Mouse (Mus musculus): ENCODE measurements around the gene Harbi1. TPM values are rescaled to one million over a fixed set of nuclear protein-coding genes. Genes with fewer than 3 reads are reported as not detected.

Harbi1 gene
- total RNA-seq (2022), result 10 to 100 TPM; 11.0 to 12.7 (median 11.8) TPM

DNA sequence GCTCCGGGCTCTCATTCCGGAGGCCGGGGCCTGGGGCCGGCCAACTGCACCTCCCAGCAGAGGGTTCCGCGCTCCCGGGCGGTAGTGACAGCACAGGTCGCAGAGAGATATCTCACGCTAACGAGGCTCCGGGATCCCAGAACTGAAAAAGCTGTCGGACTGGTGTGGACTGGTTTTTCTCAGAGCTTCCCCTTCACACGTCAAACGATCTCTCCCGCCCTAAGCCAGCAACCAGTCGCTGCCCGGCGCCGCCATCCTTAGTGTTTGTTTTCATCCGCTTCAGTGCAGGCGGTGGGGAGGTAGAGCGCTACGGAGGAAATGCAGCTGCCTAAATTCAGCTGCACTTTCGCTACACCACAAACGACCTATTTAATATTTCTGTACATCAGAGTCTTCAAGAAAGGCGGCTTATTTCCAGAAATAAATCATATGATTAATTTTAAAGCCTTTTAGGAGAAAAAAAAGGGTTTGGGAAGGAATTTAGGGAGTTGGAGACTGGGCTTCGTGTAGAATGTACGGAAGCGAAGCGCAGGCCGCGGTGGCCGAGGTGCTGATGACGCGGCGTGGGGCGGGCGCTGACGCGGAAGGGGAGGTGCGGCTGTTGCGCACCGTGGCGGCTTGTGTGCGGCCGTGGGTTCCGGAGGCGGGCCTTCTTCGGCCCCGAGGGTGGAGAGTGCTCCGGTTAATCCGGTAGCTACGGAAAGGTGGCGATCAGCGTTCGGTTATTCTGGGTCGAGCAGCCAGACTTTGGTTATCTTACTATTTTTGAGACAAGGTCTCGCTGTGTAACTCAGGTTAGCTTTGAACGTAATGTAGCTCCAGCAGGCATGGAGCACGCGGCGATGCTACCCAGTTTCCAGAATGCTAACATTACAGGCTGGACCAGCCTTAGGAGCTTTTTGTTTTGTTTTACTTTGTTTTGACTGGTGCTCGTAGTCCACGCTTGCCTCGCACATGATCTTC is at the start of gene Harbi1, which contains the start of gene Atg13:
Gene Harbi1 (plus strand): TSS at position 581 of the 963 bp plus-strand sequence.
Gene Atg13 (minus strand): TSS at position 305 of the 963 bp plus-strand sequence.
- DNase-seq, result peak; percentile 89

DNA sequence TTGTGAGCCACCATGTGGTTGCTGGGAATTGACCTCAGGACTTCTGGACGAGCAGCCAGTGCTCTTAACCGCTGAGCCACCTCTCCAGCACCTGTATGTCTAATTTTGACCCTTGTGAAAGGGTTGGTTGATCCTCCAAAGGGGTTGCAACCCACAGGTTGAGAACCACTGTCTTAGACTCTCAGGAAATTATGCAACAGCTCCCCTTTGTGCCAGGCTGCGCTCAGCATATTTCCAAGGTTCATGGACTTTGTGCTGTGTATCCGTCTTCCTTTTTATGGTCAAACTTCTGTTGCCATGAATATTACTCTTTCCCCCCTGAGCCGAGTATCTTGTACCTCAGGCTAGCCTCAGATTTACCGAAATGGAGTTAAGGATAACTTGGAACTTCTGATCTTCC is 49.7 kb upstream of the Harbi1 start:
- DNase-seq, result no peak

DNA sequence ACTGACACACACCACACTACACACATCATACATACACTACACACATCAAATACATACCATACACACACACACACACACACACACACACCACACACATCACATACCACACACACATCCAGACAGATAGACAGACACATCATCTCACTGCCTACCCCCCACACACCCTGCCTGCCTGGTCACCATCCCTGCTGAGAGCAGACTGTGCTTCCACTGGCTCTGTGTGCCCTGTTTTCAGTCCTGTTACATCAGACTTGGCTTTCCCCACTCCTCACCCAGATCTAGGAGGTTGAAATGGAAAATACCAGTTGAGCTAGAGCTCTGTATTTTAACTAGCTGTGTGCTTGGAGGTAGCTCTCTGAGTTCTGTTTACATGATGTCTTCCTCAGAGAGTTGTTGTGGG is 45.9 kb upstream of the Harbi1 start:
- DNase-seq, result no peak

DNA sequence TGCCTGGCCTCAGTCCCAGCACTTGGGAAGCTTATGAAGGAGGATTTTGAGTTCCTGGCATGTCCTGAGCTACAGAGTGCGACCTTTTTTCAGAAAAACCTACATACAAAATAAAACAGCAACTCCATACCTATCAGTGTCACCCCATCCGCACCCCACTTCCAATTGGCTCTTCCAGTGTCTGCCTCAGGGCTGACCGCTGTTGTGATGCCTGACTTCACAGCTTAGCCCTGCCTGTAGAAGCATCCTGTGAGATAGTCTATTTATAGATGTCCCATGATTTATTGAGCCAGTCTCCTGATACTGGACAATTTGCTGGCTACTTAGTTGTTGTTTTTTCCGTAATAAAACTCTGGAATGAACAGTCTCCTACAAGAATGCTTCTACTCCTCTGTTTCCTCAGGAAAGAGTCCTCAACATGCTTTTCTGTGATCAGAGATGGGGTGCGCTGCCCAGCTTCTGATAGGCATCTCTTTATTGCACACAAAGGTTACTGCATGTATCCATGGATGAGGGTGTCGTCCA is 44.2 kb upstream of the Harbi1 start:
- DNase-seq, result no peak

DNA sequence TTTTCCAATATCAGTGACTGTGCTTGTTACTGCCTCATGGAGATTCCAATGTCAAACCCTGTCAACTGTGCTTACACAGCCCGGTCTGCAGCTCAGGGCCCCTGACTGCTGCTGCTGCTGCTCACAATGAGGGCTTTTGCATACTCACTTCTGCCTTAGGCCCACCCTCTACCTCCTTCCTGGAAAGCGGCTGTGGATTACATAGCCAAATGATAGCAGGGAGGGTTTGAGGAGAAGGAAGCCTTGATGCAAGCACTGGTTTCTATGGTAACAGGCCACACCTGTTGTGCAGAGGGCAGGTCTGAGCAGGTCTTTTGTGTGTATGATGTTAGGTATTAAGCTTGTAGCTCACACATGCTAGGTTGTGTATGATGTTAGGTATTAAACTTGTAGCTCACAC is 42.9 kb upstream of the Harbi1 start:
- DNase-seq, result no peak

DNA sequence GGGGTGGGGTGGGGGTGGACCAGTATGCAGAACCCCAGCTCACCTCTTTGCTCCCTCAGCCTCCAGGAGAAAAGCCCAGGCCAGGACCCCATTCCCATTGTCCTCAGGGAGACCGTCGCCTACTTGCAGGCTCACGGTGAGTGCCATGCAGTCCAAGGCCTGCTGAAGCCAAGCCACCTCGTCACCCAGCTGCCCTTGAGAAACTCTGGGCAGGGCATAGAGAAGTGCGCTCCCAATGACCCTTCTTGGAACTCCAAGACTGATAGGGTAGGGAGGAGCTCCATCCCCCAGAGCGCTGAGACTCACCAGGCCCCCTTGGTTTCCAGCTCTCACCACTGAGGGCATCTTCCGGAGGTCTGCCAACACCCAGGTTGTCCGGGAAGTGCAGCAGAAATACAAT is 41.3 kb upstream of the Harbi1 start:
- DNase-seq, result peak; percentile 39

DNA sequence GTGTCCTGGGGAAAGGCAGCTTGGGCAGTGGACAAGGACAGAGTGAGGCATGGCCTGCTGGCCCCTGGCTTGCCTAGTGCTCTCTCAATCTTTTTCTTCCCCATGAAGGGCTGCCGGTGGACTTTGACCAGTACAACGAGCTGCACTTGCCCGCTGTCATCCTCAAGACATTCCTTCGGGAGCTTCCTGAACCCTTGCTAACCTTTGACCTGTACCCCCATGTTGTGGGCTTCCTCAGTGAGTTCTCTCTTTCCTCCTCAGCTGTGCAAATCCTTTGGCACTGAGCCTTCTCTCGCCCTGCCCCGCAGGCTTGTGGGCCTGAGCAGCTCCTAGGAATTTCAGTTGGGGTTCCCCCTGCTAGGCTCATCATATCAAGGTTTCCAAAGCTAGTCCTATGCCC is 40.6 kb upstream of the Harbi1 start:
- DNase-seq, result no peak

DNA sequence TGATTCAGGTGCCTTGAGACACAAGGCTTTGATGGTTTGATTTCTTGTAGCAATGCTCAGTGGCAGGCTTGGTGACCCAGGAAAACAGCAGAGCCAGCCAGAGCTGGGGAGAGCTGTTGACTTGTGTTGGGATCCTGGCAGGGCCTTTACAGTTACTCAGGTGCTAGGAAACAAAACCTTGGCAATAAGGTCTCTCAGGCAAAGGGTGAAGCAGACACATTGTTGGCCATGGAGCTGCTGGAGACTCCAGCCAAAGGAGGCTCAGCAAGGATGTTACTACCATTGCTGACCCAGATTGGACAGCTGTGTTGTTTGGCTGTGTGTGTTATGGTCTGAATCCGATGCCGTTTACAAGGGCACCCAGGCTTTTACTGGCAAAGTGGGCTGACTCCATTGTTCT is 37.1 kb upstream of the Harbi1 start:
- DNase-seq, result no peak

DNA sequence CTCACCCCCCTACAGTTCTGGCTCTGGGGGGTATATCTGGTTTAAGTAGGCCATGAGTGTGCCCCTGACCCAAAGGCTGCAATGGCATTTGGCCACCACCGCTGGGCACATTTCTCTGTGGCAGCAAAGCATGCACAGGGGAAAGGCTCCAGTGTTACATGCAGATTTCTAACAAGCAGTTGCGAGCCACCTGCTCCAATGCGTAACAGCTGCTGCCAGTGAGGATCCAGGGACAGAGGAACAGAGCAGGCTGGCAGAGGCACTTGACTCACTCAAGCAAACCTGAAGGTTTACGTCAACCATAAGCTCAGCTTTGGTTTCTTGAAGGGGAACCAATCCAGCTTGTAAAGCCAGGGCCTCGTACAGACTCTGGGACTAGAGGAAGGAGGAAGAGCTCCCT is 35.8 kb upstream of the Harbi1 start:
- no peak for DNase-seq

DNA sequence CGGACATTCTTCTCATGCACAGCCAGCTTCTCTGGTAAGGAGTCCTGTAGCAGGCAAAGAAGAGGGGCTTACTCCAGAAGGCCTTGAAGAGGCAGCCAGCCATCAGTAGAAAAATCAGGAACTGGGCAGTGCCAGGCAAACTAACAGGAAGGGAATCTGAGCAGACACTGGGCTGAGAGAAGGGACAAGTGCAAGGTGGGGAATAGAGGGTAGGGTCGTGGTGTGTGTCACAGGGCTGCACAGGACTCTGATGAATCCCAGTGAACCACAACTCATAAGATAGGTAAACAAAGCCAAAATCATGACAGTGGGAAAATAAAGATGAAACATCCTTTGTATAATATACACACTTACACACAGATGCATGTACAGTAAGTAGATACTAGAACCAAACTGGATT is 34.2 kb upstream of the Harbi1 start:
- DNase-seq, result no peak

DNA sequence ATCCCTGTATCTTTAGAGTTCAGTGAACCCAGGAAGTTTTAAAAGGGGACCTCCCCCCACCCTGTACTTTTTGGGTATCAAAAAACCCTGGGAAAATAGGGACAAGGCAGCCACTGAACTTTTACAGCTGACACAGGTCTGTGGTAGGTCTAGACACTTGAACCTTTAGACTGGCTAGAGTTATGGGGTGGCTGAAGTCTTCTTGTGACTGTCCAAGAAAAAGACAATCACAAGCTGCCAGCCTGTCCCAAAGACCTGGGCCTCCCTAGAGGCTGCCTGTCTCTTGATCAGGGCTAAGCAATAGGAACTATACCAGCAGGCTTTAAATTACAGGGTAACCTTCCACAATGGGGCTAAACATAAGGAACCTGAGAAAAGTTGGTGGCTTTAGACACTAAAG is 33.7 kb upstream of the Harbi1 start:
- no peak for DNase-seq

DNA sequence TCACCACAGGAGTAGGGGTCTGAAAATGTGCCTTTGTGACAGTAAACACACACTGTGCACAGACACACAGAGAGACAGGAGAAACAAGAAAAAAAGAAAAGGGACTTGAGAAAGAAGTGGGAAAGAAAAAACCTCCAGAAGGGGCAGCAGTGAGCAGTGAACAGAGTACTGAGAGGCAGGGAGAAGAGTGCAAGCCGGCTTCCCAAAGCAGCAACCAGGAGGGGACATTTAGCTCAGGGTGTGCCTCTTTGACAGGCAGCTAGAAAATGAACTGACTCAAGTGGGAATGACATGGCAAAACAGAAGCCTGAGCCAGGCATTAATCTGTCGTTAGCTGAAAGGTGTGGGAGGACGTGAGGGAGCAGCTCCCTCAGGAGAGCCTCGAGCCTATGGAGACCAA is 27.8 kb upstream of the Harbi1 start:
- no peak for DNase-seq

DNA sequence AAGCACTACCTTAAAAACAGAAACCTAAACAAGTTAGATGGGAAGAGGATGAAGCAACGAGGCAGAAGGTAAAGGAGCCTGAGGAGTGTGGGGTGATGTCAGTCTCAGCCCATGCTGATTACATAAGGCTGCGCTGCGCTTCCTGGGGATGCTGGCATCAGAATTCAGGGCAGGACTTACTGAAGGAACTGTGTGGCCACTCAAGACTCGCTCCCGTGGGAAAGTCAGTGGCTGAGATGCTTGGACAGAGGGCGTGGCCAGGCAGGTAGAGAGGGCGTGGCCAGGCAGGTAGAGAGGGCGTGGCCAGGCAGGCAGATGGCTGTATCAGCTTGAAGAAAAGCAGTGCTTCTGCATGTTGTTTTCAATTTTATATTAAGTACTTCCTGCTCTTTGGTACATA is 26.7 kb upstream of the Harbi1 start:
- no peak for DNase-seq

DNA sequence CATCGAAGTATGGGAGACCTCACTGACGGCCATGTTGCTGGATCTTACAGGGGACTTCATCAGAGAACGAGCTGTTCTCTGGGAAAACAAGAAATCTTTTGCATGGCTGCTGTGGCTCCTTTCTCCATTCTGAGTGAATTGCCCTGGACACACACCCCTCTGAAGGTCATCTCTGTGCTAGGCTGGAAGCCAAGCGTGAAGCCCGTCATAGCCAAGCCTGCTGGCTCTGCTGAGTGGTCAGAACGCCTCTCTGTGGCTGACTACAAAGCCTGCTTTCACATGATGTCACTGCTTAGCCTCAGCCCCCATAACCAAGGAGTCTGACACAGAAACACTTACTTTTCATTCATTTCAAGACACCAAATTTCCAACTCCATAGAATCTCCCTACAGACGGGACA is 21.2 kb upstream of the Harbi1 start:
- peak; percentile 85 for DNase-seq

DNA sequence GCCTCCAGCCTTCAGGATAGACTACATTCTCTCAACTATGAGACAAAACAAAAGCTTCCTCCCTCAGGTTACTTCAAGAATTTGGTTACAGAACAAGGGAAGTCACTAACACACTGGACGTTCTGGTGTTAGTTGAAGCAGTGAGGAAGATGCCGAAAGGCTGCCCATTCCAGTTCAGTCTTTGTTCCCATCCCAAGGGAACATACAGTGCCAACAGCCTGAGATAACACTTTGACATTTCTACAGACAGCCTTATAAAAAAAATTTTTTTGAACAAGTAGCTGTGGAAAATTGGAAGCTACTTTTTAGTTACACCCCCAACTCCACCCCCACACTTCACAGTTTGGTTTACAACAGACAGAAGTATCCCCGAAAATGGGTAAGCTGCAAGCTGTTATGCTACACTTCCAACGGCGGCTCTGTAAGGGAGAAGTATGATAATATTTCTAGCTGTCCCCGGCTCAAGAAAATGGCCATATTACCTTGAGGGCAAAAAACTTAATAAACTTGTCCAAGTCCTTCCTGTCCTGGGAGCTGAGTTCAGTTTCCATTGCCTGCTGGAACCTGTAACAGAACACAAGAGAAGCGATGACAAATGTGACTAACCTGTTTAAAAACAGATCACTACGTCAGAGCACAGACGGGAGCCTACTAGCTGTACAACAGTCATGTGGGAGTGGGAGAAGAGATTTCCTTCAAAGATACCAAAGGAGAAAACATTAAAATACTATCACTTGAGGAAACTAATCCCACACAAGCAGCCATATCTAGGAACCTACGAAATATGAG is 15.0 kb upstream of the Harbi1 start:
- no peak for DNase-seq

DNA sequence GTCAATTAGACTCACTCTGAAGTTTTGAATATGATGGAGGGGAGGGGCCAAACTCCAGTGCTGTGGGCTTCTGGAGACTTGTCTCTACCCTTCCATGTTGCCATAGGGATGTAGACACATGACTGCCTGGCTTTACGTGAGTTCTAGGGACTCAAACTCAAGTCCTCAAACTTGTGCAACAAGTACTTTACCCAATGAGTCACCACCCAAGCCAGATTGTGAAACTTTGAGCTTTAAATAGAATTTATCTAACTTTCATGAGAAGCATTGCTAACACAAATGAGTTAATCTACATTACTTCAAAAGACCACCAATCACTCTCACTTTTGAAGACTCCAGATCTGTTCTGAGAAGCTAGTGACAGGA is 14.4 kb upstream of the Harbi1 start:
- no peak for DNase-seq

DNA sequence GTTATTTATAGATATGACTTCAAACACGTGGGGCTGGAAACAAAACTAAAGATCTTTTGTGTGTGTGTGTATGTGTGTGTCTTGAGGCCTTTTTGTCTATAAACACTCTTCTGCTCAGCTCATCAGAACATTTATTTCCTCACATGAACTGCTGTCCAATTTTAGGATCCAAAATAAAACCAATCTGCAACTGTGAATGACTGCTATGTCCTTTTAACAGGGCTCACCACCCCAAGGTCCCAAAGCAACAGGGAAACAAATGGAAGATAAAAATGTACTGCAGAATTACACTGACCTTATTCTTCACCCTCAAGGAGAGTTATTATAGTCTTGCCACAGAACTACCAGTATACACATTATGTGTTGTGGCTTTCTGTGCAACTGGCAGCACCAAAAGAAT is 11.4 kb upstream of the Harbi1 start:
- no peak for DNase-seq

DNA sequence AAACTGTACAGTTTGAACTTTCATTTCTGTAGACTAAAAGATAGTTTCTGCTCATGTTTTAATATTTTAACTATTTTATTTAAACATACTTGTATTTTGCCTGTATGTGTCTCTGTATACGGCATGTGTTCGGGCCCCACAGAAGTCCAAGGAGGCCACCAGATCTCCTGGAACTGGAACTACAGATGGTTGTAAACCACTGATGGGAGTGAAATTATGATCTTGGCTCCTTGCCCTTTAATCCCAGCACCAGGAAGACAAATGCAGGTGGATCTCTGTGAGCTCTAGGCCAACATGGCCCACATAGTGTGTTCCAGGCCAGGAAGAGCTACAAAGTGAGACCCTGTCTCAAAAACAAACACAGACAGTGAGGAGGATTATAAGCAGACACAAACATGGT is 9.3 kb upstream of the Harbi1 start:
- no peak for DNase-seq

DNA sequence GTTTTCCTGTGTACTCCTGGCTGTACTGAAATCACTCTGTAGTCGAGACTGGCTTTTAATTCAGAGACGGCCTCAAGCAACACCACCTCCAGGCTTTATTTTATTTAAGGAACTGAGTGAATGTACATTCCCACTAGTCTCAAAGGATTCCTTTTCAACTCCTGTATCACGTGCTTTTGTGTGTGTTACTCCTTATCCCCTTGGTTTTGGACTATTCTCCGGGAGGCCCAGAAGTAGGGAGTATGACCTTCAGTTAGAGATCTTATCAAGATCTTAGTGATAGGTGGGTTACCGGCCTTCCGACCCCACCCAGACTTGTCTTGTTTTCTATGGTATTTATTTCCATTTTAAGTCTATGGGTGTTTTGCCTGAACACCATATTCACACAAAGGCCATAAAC is 4.9 kb upstream of the Harbi1 start:
- no peak for DNase-seq

DNA sequence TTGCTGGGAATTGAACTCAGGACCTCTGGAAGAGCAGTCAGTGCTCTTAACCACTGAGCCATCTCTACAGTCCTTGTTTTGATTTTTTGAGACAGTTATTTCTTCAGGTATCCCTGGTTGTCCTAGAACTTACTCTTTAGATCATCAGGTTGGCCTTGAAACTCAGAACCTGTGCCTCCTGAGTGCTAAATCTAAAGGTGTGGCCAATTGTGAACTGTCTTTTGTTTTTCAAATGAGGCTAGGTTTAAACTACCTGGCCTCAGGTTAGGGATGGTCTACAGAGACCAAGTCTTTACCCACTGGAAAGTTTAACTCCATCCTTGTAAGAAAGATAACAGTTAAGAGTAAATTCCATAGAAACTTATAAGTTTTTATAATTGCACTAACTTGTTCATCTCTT is 4.2 kb upstream of the Harbi1 start:
- no peak for DNase-seq

DNA sequence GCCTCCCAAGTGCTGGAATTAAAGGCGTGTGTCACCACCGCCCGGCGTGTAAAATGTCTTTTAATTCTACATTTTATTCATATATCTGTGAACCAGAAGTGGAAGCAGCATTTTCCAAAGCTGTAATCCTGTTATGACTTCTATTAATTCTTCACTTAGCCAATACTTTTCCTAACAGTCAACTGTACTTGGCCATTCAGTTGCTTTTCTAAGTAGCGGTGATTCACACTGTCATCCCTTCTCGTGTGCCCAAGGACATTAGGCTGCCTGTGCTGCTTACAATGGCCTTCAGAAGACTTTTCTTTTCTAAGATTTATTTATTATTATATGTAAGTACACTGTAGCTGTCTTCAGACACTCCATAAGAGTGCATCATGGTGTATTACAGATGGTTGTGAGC is 2.3 kb upstream of the Harbi1 start:
- peak; percentile 46 for DNase-seq

DNA sequence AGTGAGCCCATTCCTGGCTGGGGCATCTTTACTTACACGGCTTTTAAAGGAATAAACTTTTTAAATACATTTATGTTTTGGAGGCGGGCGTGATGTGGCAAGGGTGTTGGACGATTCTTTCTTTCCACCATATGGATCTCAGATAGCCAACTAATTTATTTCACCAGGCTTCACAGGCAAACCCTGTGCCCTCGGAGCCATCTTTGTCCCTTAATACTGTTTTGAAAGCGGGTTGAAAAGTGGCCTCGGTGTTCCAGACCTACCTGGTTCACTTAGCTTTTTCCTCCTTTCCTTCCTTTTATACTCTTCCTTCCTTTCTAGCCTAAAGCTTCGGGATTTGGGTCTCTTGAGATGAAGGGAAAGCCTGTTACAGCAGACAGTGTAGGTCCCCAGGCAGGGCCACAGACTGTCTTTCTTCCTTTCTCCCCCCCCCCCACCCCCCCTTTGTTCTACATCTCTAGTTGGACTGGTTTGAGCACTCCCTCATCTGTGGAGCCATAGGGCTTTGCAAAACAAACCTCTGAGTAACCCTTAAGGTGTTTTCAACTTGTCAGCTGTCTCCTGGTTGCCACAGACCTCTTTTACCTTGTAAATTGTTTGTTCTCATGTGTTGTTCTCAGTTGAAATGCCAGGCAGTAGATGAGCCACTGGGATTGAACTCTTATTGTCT is 739 bp downstream of the Harbi1 start:
- no peak for DNase-seq

DNA sequence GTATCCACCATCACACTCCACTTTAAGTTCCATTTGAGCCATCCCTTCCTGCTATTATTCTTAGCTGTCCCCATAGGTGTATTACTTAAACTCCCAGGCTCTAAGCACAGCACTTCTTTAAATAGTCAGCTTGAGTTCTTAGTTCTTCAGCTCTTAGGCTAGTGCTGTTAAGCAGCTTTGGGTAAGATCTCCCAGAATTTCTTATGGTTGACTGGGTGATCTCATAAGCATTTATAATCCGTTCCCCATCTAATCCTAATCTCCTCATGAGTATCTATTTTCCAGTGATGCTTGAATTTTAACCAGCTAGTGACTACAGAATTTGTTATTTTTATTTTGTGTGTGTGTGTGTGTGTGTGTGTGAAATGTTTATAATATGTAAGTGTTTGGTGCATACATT is 4.3 kb downstream of the Harbi1 start:
- DNase-seq, result no peak
